Mouse (Mus musculus): ENCODE measurements at regions not wholly inside any gene's neighbourhood (a gene's known extent, or its start where the extent isn't known, plus 50 kb on each side); places are given as distances from the start of the nearest gene placed in this dataset.

DNA sequence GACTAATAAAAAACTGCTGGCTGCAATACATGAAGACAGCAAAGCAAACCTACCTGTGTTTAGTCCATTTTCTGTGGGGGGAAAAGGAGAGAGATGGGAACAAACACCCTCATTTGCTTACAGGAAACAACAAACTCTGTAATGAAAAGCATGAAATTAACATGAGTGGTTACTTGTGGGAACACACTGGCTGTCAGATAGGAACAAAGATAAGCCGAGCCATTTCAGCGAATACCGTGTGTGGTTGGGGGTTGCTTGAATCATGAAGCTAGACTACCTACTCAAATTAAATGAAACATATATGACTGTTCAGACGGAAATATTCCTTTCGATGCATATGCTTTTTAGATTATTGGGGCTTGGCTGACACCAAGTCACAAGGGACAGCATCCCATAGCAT is 80.0 kb upstream of the Mgat5 start:
- TF ChIP-seq CTCF (IDR thresholded peaks at IDR 0.05; ENCODE audit: borderline replicate concordance, control insufficient read depth, extremely low read depth, insufficient read depth, low read length, poor library complexity) (no peak), POLR2A (IDR thresholded peaks at IDR 0.05; ENCODE audit: control insufficient read depth, extremely low read depth, insufficient read depth, low read length, poor library complexity) (no peak)

Measured in thymus, adult 2 months (tissue).